Mouse (Mus musculus) right cerebral cortex, postnatal 14 days (tissue): Measurements from ENCODE around the gene Lurap1.

Source experiments
- DNase-seq: peaks from one replicate; pipeline ENCODE4 v3.0.0; 2022

Gene Lurap1

DNA sequence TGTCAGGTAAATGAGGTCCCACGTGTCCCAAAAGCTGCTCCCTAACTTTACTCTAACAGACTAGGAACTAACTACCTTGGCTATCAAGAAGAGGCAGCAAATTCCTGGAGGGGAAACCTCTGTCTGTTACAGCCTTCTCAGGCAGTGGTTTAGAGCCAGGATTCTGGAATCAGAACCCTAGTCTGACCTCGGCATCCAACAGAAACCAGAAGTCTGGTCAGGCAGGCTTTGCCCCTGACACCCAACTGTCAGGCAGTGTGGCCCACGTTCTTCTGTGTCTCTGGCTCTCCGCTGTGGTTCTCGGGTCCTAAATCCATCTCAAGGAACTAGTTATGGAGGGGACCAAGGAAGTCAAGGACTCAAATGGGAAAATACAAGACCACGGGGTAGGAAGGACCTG lies at the start of gene Lurap1:
Lurap1 (minus strand) TSS at position 101 of the 400 bp plus-strand sequence.
- DNase-seq, result no peak

DNA sequence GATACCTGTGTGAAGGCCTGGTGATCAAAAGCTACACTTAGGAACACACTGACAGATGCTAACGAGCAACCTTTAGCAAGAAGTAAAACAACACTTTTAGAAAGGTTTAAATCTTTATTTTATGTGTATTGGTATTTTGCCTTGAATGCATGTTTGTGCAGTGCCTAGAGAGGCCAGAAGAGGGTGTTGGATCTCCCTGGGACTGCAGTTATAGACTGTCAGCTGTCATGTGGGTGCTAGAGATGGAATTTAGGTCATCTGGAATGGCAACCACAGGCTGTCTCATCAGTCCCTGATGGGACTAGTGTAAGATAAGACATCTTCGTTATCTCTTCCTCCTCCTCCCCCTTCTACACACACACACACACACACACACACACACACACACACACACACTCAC lies 47.3 kb upstream of the Lurap1 start:
- no peak for DNase-seq

DNA sequence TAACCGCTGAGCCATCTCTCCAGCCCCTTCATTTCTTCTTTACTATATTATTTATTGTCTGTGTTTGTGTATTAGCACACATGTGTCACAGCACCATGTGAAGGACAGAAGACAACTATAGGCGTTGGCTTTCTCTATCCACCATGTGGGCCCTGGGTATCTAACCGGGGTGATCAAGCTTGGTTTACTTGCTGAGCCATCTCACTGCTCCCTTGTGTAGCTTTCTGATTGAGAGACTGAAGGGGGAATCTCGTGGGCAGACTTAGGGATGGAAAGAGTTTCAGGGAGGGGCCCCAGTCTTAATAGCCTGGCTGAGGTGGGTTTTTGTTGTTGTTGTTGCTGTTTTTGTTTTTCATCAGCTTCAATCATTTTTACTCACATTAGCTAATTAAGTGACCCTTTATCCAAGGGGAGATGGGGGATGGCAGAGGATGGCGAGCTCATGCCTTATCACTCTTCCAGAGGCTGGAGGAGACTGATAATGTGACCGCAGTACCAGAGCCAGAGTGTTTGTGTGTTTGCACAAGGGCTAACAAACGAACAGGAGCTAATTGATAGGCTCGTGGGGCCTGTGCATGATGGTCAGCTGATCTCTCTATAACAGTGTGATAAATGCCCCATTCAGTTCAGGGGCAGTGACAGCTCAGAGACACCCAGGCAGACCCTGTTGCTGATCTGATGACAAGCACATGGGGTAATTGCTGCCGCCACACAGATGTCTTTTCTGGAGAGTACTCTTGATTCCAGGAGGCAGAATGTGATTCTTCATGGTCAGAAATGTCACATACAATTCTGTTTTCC lies 42.6 kb upstream of the Lurap1 start:
- DNase-seq, result no peak

DNA sequence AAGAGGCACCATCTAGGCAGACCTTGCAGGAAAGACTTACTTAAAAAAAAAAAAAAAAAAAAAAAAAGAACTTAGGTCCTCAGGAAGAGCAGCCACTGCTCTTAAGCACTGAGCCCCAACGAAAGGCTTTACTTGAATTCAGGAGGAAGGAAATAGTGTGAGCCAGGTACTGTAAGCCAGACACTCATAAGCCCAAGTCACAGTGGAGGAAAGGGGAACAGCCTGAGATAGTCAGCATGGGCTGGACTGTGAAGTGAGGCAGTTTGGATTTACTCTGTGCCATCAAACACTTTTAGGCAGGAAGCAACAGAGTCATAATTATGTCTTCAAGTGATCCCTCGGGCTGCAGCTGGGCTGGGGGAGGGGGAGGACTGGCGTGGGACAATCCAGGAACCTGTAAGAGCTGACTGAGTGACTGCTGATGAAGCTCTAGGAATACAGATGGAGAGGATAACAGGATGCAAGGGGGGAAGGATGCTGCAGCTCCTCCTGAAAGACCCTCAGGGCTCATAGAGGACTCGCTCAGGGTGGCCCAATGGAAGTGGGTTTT lies 41.2 kb upstream of the Lurap1 start:
- DNase-seq, result peak; percentile 12

DNA sequence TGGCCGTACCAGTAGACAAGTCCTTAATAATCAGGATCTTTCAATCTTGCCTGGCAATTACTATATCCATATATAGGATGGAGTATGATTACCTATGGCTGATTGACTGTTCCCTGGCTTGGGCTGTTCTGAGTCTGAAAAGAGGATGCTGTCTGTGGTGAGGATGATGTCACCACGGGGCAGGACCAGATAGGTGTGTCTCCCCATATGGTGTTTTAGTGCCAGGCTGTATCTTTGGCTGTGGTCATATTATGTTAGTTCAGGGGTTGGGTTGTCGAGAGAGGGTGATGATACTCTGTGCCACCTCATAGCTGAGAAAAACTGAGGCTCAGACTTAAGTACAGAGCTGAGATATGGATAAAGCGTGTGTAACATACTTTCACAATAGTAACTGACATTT lies 33.9 kb upstream of the Lurap1 start:
- no peak for DNase-seq

DNA sequence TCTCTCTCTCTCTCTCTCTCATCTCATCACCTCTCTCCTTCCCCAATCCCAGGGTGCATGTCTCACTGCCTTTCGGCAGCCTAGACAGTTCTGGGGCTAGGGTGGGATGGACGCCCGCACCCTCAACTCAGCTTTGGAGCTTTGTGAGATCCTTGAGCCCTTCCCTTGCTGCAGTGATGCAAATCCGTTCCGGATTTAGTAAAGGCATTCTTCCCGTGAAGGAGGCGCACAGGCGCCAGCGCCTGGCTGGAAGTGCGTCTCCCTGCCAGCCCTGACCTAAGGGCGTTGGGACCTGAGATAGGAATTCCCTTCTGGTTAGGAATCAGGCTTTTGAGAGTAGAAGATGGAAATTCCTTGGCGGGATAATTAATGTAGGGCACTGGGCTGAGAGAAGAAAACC lies 31.6 kb upstream of the Lurap1 start:
- DNase-seq, result no peak

DNA sequence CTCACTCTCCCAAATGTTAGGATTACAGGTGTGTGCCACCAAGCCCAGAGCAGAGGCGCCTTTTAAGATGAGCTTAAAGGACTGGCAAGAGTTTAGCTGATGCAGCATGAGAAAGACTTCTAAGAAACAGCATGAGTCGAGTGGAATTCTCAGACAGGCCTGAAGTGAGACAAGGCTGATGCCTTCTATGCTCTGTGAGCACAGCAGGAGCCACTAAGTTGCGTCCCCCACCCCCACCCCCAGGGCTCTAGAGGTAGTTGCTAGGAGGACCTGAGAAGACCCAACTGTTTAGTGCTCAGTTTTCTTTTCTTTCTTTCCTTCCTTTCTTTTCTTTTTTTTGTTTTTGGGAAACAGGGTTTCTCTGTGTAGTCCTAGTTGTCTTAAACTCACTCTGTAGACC lies 30.9 kb upstream of the Lurap1 start:
- no peak for DNase-seq

DNA sequence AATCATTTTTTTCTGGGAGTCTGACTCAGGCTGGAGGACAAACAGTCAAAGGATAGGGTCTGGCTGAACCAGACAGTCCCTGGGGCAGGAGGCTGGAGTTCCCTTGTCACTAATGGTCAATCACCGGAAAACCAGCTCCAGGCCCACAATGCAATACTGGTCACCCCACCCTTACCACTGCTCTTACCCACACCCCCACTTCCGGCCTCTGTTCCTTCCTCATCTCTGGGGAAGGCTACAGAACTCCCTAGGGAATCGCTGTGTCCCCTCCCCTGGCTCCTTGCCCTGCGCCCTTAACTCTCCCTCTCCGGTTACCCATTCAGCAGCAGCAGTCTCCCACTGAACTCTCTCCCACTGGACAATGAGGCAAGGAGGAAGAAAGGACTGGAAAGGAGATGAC lies 26.0 kb upstream of the Lurap1 start:
- peak; percentile 42 for DNase-seq

DNA sequence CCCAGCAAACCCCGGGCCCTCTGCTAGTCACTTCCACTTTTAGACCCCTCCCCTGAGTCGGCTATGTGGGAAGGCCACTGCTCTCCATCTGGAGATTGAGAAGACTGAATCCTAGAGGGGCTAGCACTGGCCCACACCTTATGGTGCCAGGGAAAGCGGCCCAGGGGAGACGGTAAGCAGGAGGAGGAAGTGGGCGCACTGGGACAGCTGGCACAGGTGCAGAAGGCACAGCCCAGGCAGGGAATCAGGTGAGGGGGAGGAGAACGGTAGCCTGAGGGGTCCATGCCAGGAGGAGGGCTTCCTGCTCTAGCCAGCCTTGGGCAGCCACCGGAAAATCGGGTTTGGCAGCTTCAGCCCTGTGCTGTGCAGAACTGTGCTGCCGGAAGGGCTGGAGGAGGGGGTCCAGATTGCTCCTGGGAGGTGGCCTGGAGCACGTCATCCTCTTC lies 25.4 kb upstream of the Lurap1 start:
- peak; percentile 71 for DNase-seq

DNA sequence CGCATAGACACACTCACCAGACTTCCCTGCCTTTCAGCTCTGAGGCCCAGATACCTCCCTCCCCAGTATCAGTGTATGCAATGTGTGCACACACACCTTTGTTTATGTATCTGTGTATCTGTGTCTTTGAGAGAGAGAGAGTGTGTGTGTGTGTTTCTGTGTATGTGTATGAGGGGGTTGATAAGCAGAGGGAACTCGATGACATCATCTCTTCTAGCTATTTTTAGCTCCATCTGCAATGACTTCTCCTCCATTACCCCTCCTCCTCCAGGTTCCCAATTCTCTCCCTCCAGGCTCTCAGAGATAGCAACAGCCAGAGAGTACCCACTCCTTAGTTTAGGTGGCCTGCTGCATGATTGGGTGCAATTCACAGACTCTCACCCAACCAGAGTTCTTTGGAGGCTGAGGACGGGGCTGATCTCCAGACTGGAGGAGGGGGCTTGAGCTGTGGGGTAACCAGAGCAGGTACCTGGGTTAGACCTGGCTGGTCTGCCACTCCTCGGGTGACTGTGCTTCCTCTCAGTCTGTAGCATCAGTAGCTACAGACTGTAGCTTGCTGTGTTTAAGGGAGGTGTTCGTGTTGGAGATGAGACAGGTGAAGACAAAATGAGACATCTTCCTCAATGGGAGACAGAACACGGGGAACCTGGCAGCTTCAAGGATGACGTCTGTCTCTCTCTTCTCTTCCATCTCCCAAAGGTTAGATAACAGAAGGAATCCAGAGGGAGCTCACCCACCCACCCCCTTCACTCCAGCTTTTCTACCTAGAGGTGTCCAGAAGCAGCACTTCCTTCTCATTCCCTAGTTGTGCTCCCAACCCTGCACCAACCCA lies 24.8 kb upstream of the Lurap1 start:
- DNase-seq, result peak; percentile 43

DNA sequence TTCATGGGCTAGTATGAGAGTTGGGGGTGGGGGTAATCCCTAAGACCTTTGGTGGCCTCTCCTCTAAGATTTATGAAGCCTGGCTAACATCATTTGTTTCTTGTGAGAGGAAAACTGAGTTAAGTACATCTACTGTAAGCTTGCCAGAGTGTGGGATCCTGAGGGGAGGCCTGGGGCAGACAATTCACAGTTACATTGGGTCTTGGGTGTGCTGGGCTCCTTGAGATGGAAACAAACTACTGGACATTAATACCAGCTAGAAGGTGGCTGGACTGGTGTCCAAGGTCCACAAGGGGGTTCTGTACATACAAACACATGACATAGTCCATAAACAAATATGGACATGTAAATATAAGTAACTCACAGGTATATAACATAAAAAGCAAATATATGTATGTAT lies 24.0 kb upstream of the Lurap1 start:
- no peak for DNase-seq

DNA sequence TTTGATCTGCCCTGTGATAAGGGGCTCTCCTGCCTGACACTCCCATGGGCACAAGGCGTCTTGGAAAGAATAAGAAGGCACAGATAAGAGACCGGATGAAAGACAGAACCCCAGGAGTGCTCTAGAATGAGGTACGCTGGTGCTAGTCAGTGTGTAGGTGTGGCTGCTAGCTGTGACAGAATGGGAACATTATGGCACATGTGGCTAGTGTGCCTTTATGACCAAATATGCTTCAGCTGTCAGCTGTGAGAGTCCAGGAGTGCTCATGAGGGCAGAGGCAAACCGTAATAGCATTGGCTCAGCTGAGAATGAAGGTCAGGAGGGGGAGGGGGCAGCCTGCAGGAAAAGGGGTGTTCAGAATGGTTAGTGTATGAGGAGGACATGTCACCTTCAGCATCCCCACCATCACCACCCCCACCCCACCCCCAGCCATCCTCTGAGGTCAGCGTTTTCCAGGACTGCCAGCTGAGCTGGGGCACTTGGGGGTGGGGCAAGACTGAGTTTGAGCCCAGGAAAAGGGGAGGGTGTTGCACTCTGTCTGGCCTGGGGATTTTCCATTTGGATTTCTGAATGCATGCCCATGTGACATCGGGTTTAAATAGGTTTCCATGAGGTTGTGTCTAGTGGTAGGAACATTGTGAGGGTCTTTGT lies 23.5 kb upstream of the Lurap1 start:
- no peak for DNase-seq

DNA sequence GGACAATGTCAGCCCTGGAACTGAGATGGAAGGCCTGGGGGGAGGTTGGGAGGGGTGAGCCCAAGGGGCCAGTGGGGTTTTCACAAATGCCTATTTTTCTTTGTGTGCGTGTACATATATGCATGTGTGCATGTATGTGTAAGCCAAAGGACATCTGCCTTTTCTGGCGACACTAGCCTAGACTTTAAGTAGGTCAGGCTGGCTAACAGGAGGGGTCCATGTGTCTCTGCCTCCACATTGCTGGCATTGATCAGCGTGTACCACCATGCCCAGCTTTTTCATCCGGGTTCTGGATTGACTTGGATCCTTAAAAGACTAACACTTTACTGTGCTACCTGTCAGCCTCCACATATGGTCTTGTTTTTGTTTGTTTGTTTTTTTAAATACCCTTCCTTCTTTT lies 22.6 kb upstream of the Lurap1 start:
- no peak for DNase-seq

DNA sequence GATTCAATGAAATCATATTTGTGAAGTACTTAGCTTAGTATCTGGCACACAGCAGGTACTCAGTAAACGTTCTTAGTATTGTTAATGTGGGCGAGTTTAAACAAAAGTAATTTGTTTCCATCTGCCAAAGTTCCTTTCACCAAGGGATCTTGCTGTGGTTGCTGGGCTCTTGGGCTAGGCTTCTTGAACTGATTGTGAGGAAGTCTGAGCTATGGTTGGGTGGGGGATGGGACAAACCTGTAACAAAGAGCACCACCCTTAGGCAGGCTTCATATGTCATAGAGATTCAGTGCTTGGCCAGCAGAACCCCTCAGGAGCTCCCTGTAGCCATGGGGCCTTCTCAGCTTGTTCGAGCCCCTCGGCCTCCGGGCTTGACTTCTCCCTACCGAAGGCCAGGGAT lies 21.9 kb upstream of the Lurap1 start, which contains the start of the genes 1700042G07Rik and Gm49337:
1700042G07Rik (plus strand) TSS at position 301 of the 400 bp plus-strand sequence.
Gm49337 (plus strand) TSS at position 313 of the 400 bp plus-strand sequence.
- no peak for DNase-seq

DNA sequence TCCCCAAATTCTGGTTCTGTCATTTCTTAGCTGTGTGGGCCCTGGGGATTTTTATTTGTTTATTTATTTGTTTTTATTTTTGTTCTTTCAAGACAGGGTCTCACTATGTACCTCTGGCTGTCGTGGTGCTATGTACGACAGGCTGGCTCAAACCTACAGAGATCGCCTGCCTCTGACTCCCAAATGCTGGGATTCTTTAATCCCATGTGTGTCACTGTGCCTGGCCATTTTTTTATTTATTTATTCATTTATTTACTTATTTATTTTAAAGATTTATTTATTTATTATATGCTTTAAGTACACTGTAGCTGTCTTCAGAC lies 18.2 kb upstream of the Lurap1 start:
- DNase-seq, result no peak

DNA sequence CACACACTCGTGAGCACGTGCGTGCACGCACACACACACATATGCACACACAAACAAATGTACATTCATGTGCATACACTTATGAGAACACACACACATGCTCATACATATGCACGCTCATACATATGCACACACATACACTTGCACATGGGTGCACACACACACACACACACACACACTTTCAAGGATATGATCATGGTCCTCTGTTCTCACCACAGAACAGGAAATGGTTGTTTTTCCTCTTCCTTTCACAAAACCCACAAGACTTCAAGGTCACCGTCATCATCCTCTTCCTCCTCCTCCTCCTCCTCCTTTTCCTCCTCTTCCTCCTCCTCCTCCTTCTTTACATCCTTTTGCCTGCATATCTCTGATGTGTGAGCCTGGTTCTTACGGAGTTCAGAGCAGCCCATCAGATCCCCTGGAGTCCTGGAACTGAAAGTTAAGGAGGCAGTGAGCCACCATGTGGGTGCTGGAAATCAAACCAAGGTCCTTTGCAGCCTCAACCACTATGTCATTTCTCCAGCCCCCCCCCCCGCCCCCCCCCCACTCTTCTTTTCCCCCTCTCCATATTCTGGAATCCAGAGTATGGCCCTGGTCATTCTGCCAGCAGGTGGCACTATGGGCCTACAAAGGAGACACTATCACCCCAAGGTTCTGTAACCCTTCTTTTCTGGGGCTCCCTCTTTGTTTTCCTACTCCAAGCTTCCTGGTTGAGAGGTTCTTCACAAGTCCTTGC lies 17.6 kb upstream of the Lurap1 start:
- DNase-seq, result peak; percentile 90

DNA sequence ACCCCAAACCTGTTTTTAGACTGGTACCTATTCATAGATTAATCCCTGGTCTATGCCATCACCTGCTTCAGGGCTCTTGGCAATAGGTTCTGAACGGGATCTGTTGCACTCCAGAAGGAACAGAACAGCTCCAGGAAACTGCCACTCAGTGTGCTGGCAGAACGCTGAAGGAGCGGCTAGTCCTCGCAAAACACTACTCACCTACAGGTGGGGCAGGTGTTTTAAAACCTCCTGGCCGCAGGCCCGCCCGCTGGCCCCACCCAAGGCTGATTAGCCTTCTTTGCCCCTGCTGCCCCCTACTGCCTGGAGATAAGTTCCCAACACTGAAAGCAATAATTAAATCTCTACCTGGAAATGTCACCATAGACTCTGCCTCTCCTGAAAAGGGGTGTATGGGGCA lies 16.3 kb upstream of the Lurap1 start, which contains the start of gene Tspan1:
Tspan1 (minus strand) TSS at position 198 of the 400 bp plus-strand sequence.
- DNase-seq, result peak; percentile 21

DNA sequence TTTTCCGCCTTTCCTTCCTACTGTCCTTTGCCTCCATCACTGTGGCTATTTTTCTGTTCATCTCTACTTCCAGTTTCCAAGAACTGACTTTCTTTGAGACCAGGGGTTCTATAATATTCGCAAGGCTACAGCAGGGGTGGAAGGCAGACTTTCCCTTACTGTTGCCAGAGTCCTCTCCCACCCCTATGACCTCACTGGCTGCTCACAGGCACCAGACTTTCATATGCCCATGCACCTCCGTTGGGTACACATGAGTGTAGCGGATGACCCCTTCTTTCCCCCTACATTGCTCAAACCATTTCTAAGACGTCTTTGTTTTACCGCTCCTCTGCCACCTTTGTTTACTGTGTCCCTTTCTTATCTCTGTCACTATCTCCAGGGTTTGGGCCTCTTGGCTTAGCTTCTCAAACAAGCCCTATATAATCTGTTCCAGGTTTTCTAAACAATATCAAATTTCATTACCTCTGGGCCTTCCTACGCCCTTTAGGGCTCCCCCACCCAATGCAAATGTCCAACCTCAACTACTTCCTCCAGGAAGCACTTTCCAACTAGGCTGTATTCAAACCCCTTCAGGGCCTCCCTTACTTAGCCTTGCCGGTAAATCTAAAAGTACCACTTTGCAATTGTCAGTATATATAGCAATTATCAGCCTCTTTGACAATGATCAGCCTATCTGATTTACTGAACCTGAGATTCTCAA lies 14.7 kb upstream of the Lurap1 start:
- DNase-seq, result no peak

DNA sequence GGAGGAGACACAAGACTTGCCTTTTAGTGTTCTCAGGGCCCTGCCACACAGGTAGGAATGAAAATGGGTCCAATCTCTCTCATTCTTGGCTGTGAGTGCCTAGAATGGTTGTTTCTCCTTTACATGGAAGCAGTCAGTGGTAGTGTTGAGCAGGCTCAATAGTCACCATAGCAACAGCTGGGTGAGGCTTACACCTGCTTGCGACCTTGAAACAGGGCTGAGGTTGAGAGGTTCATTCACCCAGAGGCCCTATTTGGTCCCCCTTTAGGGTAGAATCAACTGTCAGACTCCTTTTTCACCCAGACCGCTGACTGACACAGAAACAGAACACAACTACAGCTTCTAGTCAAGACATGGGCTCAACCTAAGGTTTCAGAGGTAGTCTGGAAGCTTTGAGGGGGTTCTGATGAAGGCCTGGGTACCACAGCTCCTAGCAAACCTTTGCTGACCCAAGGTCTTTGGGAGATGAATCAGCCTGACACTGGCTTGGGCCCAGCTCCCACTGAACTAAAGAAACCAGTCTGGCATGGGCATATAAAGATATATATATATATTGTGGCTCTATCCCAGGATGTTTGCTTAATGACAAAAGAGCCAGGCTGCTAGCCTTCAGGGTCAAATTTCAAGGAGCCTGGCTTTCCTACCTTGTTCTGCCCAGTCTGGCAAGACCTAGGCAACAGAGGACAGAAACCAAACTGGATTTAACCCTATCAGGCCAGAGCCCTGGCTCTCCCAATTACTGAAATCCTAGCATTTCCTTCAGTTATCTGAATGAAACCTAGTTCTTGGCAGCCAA lies 13.8 kb upstream of the Lurap1 start:
- no peak for DNase-seq

DNA sequence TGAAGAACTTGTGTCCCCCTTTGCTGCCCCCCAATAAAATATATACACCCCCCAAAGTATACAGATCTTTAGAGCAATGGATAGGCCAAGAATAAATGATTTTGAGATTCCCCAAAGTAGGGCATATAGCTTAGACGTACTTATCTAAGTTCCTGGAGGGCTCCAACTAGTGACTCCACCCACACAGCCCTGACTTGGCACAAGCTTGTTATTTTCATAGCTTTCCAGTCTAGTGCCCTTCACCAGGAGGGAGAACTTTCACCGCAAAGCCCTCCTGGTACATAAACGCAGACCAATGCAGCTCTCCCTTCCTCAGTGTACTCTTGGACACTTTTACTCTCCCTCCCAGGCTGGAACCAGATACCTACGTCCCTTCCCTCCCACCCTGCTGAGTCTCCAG lies 11.0 kb upstream of the Lurap1 start:
- no peak for DNase-seq

DNA sequence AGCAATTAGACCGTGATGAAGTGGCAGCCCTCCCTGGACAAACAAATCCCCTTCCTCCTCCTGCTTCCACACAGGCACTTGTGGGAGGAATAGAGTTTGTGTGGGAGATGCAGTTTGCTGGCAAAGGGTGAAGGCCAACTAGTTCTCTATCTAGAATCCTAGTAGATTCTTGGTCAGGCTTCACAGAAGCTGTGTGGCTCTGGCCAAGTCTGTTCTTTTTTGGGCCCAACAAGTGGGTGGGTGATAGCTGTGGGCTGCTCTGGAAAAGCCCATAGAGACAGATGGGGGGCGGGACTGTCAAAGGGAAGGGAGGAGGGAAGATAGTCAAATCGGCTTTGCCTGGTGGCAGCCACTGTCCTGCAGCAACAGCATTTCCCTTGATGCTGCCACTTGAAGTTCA lies 9.6 kb upstream of the Lurap1 start:
- peak; percentile 65 for DNase-seq
